Mouse (Mus musculus): ENCODE data around the gene Dbr1.

GRCm38 (mm10) chr9:99552068-99552467 is 23.5 kb upstream of the Dbr1 start:
- TF ChIP-seq CTCF (conservative IDR thresholded peaks at IDR 0.05 in 1 of 2, IDR thresholded peaks at IDR 0.05 in 1 of 2; ENCODE audit: low read depth in 2 of 2, low read length in 2 of 2) = no peak
- TF ChIP-seq EP300 (IDR thresholded peaks at IDR 0.05; ENCODE audit: low read length) = no peak
- TF ChIP-seq SMC3 (IDR thresholded peaks at IDR 0.05; ENCODE audit: low read depth, low read length) = no peak
- TF ChIP-seq POLR2A (IDR thresholded peaks at IDR 0.05; ENCODE audit: low read depth, low read length) = no peak
- no peak for TF ChIP-seq MEF2A (IDR thresholded peaks at IDR 0.05; ENCODE audit: borderline replicate concordance, low read depth, low read length)
- TF ChIP-seq ZC3H11A (IDR thresholded peaks at IDR 0.05; ENCODE audit: low read depth, low read length) = no peak
